Mouse (Mus musculus) lung, postnatal 36 days (tissue): ENCODE data around the gene Bhmt.
"Not testable (repeated sequence)": the region's sequence is repeated elsewhere in the genome, so short reads cannot be mapped to it uniquely, and the experiment has no call there.

Experiments
- DNase-seq: peaks from one replicate; pipeline ENCODE4 v3.0.0; 2022; ENCODE audit warnings: mixed read lengths

Bhmt gene

DNA sequence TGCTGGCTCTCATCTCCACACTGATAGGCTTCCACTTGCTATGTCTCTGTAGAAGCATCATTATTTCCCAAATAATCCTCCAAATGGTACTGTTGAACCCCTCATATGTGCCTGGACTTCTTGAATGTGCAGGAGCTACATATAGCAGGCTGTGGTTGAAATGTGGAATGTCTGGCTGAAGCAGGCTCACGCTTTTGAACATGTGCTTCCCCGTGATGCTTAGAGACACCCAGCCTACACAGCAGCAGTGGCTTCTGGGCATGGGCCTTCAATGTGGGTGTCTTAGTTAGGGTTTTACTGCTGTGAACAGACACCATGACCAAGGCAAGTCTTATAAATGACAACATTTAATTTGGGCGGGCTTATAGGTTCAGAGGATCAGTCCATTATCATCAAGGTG, 30.1 kb downstream of the Bhmt start:
- no peak for DNase-seq

DNA sequence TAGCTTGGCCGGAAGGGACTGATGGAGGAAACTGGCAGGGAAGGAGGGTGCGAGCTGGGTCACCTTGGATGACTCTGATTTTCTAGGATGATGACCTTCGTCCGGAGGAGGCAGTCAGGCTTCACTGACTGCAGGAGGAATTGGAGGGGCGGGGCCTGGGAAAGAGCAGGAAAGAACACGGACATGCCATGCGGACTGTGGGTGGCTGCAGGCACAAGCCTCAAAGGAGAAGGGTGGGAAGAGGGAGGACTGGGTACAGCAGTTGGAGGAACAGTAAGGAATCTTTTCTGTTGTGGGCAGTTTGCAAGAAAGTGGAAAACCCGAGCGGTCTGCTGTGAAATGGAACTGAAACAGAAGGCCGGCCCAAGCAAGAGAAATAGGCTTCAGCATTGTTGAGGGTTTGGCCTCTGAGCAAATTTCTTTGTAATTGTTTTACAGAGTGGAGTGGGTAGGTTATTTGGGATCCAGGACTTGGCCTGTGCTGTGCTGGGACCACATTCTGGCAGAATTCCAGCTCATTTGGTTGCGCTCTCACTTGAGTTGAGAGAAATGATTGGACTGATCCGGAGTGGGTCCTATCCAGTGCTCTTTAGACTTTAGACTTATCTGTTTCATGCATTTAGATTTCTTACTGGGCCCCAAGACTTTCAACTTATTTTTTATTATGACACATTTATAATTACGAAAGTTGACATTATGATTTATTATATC, 30.7 kb downstream of the Bhmt start:
- DNase-seq: no peak

DNA sequence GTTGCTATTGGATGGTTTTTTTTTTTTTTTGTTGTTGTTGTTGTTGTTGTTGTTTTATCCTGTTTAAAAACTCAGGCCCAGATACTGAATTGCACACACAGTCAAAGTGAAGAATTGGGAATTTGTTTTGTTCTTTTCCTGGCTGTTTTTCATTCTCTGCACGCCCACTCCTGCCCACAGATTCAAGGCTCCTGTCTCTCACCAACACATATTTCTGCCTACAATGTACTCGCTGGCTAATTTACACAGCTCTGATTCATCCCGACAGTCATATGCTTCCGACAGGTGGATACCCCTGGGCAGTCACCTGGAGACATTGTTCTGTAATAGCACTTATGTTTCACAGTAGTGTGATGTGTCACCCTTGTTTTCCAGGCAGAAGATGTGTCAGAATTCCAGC, 33.1 kb downstream of the Bhmt start:
- no peak for DNase-seq

DNA sequence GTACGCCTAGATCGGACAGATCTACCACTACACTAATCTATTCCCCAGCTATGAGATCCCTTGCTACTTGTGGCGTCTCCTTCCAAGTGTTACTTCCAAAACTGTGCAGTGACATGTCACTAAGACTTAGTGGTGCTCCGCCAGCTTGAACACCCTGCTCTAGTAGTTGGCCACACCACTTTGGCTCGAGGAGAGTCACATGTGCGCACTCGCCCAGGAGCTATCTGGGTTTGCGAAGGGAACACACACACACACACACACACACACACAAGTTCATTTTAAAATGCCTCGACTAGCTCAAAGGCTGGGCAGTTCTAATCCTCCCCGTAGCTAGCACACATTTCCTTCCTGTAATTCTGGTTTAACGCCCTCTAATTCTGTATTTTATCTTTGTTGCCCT, 36.2 kb downstream of the Bhmt start:
- no peak for DNase-seq

DNA sequence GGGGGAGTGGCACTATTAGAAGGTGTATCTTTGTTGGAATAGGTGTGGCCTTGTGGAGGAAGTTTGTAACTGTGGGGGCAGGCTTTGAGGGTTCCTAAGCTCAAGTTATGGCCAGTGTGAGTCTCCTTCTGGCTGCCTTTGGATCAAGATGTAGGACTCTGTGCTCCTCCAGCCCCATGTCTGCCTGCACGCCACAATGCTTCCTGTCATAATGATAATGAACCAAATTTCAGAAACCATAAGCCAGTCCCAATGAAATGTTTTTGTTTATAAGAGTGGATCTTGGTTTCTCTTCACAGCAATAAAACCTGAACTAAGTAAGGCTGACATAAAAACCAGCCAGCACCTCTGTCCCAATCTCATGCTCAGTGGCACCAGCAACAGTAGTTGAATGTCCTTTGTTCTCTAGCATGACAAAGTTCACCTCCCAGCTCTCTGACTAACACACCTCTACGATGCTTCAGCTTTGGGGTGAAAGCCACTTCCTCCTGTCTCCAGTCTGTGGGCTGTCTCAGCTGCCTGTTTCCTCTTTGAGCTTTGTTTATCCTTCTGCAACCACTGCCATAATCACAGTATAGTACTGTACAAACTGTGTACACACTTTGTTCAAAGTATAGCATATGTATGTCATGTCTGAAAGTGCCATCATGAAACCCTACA, 44.6 kb downstream of the Bhmt start:
- peak; percentile 3 for DNase-seq

DNA sequence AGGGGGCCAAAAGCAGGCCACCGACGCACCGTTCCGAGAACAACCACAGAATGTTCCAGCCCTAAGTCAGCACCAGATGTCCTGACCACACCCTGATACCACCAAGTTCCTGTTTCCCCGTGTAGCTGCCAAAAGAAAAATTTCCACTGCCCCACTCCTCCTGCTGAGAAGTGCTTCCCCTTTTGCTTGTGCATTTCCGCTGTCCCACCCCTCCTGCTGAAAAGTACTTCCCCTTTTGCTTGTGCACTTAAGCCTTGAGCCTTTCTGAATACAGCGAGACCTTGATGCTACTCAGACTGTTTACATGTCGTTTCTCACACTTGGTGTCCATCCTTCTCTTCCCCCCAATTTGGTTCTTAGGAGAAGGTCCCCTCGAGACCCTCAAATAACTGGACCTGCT, 55.2 kb downstream of the Bhmt start:
- not testable (repeated sequence) for DNase-seq

DNA sequence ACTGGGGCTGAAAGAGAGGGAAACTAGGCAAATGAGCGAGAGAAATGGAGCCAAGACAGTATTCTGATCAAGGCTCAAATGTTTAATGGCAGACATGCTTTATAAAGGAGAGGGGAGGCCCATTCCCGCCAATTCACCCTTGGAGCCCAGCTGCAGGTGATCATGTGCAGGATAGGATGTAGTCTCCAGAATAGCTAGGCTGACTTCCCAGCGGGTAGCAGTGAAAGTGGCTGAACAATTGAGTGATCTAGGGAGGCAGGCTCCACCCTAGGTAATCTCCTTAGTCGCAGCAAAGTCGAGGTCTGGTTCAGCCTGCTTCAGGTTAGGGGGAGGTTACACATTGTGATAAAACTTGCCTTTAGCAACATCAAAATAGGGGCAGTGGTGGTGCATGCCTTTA, 57.3 kb downstream of the Bhmt start:
- no peak for DNase-seq

DNA sequence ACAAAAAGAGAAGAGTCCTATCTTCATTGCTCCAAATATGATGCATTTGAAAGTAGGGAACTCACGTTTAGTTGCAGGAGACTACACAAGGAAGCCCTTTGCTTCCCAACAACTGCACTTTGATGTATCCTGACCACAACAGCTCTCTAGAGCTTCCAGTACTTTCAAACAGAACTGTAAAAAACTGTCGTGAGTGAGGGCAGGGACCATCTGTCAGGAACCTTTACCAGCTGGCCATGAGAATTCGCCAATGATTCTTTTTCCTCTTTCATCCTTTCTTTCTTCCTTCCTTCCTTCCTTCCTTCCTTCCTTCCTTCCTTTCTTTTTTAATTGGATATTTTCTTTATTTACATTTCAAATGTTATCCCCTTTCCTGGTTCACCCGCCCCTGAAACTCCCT, 68.1 kb downstream of the Bhmt start:
- no peak for DNase-seq
